Mouse (Mus musculus) olfactory bulb, adult 2 months (tissue): Measurements from ENCODE around the gene Cyb5d1.

ENCODE experiments used
- CTCF ChIP-seq: fragments of 200-500 bp; IDR thresholded peaks from 2 replicates; pipeline ENCODE4 v1.5.1; 2012; ENCODE audit warnings: low read depth, mild to moderate bottlenecking, low read length, moderate library complexity; ENCODE audit not compliant: insufficient read depth
- POLR2A ChIP-seq: fragments of 200-500 bp; IDR thresholded peaks from 2 replicates; pipeline ENCODE4 v1.6.1; 2012; ENCODE audit warnings: mild to moderate bottlenecking, low read depth, low read length, moderate library complexity; ENCODE audit not compliant: insufficient read depth

DNA sequence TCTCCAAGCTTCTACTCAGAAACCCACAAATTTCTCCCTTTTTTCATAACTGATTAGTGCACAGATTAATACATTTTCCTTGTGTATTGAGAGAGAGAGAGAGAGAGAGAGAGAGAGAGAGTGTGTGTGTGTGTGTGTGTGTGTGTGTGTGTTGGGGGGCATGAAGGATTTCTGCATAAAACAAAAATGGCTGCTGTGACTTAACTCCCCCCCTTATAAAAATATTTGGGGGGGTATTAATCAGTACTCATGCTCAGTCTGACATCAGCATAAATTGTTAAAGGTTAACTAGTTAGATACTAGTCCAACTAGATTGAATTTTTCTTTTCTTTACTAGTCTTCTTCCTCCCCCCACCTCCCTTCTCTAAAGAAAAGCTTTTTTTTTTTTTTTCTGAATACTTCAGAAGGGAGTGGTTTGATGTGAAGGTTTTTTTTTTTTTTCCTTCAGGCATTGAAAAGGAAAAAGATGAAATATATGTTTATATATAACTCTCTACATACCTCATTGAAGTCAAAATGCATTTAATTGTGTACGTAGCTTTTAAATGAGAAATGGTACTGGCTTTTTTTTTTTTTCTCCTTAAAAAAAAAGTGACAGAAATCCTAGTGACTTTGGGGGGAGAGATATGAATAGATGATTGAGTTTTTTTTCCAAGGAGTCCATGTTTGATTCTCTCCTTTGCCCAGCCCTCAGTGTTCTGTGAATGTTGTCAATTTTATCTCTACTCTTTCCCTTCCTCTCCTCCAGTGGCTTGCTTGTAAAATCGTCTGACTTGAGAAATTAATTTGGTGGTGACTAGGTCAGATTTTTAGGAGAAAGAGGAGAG lies 25.2 kb downstream of the Cyb5d1 start:
- no peak for TF ChIP-seq CTCF
- TF ChIP-seq POLR2A: no peak
